Mouse (Mus musculus) embryonic facial prominence, embryonic 14.5 days (tissue): ENCODE data around the gene Rpl29. TPM values are rescaled to one million over a fixed set of nuclear protein-coding genes. Genes with fewer than 3 reads are reported as not detected.

ENCODE experiments used
- ATAC-seq: fragments of 200-750 bp; cut with Nextera tagmentation; 2 replicates; pipeline ENCODE4 v1.8.0; 2017; ENCODE audit warnings: low read depth, moderate number of reproducible peaks, moderate TSS enrichment
- DNase-seq: peaks from one replicate; pipeline ENCODE4 v3.0.0-alpha.2; 2015; ENCODE audit warnings: low spot score
- H3K27ac ChIP-seq: fragments of 300-500 bp; sonication (generic); replicated peaks from 2 replicates; pipeline ENCODE4 v1.5.1; 2014; ENCODE audit warnings: low read depth, mild to moderate bottlenecking, low read length, moderate library complexity
- H3K27me3 ChIP-seq: fragments of 300-500 bp; sonication (generic); replicated peaks from 2 replicates; pipeline ENCODE4 v1.6.1; 2014; ENCODE audit warnings: low read length; ENCODE audit not compliant: control insufficient read depth, insufficient read depth
- H3K36me3 ChIP-seq: fragments of 300-500 bp; sonication (generic); 2 replicates; pipeline ENCODE4 v1.6.1; 2014; ENCODE audit warnings: low read length, mixed read lengths; ENCODE audit not compliant: control insufficient read depth, insufficient read depth
- H3K4me1 ChIP-seq: fragments of 300-500 bp; sonication (generic); 2 replicates; pipeline ENCODE4 v1.6.1; 2014; ENCODE audit warnings: antibody characterized with exemption, low read length; ENCODE audit not compliant: control insufficient read depth, insufficient read depth
- H3K4me2 ChIP-seq: fragments of 300-500 bp; sonication (generic); 2 replicates; pipeline ENCODE4 v1.6.1; 2014; ENCODE audit warnings: low read depth, mild to moderate bottlenecking, low read length, moderate library complexity, mixed read lengths
- H3K4me3 ChIP-seq: fragments of 300-500 bp; sonication (generic); 2 replicates; pipeline ENCODE4 v1.5.1; 2014; ENCODE audit warnings: low read depth, mild to moderate bottlenecking, low read length
- H3K9ac ChIP-seq: fragments of 300-500 bp; sonication (generic); 2 replicates; pipeline ENCODE4 v1.6.1; 2014; ENCODE audit warnings: low read depth, mild to moderate bottlenecking, low read length, moderate library complexity, mixed read lengths
- H3K9me3 ChIP-seq: fragments of 300-500 bp; sonication (generic); 2 replicates; pipeline ENCODE4 v1.6.1; 2016; ENCODE audit warnings: low read length; ENCODE audit not compliant: control insufficient read depth
- WGBS: fragments of 180-500 bp; shearing (Covaris S2); extraction: QIAGEN DNeasy Blood & Tissue Kit; methylation state at CpG from one replicate; pipeline ENCODE4 v1.1.7; 2014; 5-methylcytosine and 5-hydroxymethylcytosine counted together
- polyA plus RNA-seq: library from polyadenylated mRNA; unstranded; fragments of >200 nt; fragmentation: Nextera tagmentation; extraction: Ambion mirVana; gene quantifications from 2 replicates; pipeline ENCODE4 v1.2.1, GENCODE M21; 2014

The Rpl29 gene
- polyA plus RNA-seq, 1 experiment from 2014 or later = 1,109 TPM

DNA sequence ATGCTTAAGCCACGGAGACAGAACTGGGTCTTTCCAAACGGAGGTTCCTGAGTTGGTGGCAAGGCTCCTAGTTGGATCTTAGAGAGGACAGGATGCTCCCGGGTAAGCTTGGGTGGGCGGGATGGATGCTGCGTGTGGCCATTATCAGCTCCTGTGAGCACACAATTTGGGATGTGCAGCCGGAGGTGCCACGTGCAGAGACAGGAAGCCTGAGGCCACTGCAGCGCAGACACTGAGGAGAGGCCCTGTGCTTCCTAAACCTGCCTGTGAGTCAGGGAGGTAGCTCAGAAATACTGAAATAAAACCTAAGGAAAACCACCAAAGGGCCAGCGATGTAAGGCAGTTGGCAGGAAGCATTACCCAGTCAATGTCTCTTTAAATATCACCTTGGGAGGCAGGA lies 40.5 kb downstream of the Rpl29 start:
- no peak overlapping the region for H3K27ac ChIP-seq
- H3K36me3 ChIP-seq = no peaks in the 10 kb centered on the region
- H3K27me3 ChIP-seq = no peaks in the 10 kb centered on the region
- H3K9me3 ChIP-seq = no peaks in the 10 kb centered on the region
- H3K4me2 ChIP-seq = no peak overlapping the region
- ATAC-seq (no peak), DNase-seq (no peak)
- WGBS = 61% methylated on average over 9 of the region's 9 CpGs
- H3K9ac ChIP-seq = no peak overlapping the region
- peaks cover 6% of the 10 kb centered on the region for H3K4me1 ChIP-seq
- no peak overlapping the region for H3K4me3 ChIP-seq

DNA sequence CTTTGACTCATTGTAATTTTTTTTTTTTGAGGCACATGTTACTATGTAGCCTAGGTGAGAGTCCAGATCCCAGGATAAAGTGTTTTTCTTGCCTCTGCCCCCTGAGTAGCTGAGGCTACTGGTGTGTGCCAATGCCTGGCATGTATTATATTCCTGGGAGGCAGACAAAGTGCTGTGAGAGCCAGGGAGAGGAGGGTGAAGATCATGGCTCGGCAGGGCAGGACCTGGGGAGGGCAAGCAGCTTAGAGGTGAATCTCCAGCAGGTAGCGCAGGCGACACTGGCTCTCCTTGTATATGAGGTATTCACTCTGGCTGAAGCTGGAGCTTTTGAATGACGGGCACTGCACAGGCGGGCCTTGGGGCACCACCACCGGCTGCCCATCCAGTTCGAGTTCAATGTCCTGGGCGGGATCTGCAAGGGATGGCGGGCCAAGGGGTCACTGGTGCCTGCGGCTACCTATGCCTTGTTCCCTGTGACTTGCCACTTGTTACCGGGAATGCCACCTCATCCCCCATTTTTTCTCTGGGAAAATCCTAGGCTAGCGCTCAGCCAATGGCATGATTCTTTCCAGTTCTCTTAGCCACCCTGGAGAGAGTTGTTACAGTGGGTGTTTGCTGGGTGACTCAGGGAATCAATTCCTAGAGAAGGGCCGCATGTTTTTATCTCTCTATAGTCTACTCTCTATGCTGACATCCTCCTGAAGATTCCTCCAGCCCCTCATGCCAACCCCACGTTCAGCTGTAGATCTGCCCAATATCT lies 41.9 kb downstream of the Rpl29 start:
- no peaks in the 10 kb centered on the region for H3K36me3 ChIP-seq
- WGBS = 63% methylated on average over 14 of the region's 14 CpGs
- no peak overlapping the region for H3K9ac ChIP-seq
- H3K4me1 ChIP-seq = peaks cover 5% of the 10 kb centered on the region; the same call in 1 of the 2 replicates
- H3K27ac ChIP-seq = no peak overlapping the region
- no peak overlapping the region for H3K4me3 ChIP-seq
- peak overlapping the region; percentile 9; the same call in 1 of the 2 replicates for H3K4me2 ChIP-seq
- ATAC-seq (no peak), DNase-seq (no peak)
- H3K27me3 ChIP-seq = no peaks in the 10 kb centered on the region
- no peaks in the 10 kb centered on the region for H3K9me3 ChIP-seq

DNA sequence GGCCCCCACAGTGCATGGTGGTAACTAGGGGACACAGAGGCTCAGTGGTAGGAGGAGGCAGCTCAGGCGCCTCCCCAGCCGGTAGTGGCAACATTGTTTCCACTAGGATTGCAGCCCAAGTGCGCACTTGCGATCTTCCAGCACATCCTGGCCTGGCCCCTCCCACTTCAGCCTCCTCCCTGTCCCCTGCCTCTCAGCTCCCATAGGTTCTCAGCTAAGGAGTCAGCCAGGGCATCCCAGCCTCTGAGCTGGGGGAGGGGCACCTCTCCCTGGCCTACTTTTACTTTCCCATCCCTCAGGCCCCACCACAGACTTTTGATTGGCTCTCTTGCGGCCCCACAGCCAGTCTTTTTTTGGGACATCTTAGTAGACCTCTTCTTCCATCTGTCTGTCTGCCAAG lies 42.6 kb downstream of the Rpl29 start:
- H3K4me3 ChIP-seq = no peak overlapping the region
- H3K9ac ChIP-seq = no peak overlapping the region
- H3K4me1 ChIP-seq = peaks cover 5% of the 10 kb centered on the region; the same call in 1 of the 2 replicates
- no peaks in the 10 kb centered on the region for H3K9me3 ChIP-seq
- DNase-seq = peak; percentile 77
- ATAC-seq = peak; percentile 16; the same call in 1 of the 2 replicates
- WGBS = 10% methylated on average over 5 of the region's 5 CpGs
- peak overlapping the region; percentile 9; the same call in 1 of the 2 replicates for H3K4me2 ChIP-seq
- no peaks in the 10 kb centered on the region for H3K36me3 ChIP-seq
- no peak overlapping the region for H3K27ac ChIP-seq
- no peaks in the 10 kb centered on the region for H3K27me3 ChIP-seq

DNA sequence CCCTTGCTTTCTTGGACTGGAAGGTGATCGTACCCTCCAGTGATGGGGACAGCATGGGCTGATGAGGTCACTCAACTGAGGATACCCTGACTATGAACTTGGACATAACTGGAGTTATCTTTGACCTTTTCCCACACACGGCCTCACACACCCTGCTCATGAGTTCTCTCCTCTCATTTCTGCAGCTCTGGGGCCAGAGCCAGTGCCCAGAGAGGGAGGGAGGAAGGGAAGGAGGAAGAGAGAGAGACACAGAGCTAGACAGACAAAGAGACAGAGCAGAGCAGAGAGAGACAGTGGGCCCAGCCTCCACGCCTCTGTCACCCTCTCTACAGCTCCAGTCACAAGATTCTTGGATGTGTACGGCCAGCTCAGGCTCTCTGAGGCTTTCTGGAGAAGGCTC lies 43.1 kb downstream of the Rpl29 start:
- peak overlapping the region; percentile 34; the same call in 1 of the 2 replicates for H3K27ac ChIP-seq
- H3K9ac ChIP-seq = no peak overlapping the region

DNA sequence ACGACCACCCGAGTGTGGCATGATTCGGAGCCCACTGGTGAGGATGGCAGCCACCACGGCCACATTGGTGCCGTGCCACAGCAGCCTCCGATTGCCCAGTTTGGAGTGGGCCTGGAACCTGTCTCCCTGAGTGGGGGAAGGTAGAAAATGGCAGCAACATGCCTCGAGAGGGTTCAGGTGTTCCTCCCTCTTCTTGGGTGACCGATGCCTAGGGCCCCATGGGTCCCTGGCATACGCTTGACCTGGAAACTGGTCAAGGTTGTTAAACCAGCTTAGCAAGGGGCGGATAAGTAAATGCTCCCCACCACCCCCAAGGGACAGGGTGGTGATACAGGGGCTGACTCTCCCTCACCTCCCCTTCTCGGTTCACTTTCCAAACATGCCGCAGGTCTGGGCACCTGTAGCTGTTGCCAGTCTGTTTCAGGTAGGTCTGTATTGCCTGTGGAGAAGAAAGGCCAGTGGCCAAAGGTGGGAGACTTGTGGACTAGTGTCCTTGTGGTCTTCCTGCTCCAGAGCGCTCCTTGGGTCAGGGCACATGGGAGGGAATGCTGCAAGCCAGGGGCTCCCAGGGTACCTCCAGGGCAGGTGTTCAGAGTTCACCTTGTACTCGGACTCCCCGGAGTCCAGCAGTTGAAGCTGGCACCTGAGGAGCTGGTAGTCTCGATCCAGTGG lies 44.0 kb downstream of the Rpl29 start:
- H3K27ac ChIP-seq = no peak overlapping the region
- H3K9me3 ChIP-seq = no peaks in the 10 kb centered on the region
- no peak overlapping the region for H3K4me3 ChIP-seq
- no peak for DNase-seq
- WGBS = 88% methylated on average over 15 of the region's 16 CpGs
- H3K4me1 ChIP-seq = peaks cover 9% of the 10 kb centered on the region
- H3K9ac ChIP-seq = no peak overlapping the region
- no peak overlapping the region for H3K4me2 ChIP-seq
- ATAC-seq = no peak
- no peaks in the 10 kb centered on the region for H3K27me3 ChIP-seq
- H3K36me3 ChIP-seq = no peaks in the 10 kb centered on the region

More for the DNA sequence above, 43.1 kb downstream of the Rpl29 start:
- Histone ChIP-seq H3K9me3 (no peaks in the 10 kb centered on the region), H3K4me1 (peaks cover 5% of the 10 kb centered on the region; the same call in 1 of the 2 replicates), H3K4me2 (no peak overlapping the region), H3K27me3 (no peaks in the 10 kb centered on the region), H3K36me3 (no peaks in the 10 kb centered on the region), H3K4me3 (no peak overlapping the region)
- WGBS = 58% methylated on average over 4 of the region's 4 CpGs
- ATAC-seq = no peak
- DNase-seq = no peak

DNA sequence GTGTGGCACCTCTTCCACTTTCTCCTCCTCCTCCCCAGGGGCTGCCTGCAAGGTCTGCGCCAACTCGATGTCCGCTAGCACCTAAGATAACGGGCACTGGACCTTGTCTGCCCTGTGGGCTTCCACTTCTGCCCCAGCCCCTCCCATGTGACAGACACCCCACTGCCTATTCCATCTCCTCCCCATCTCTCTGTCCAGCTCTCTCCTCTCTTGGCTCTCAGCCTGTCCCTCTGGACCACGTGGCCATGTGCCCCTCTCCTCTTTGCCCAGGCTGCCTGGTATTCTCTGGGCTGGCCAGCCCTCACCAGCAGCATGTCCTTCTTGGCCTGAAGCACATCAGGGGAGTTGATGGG lies 44.5 kb downstream of the Rpl29 start:
- Histone ChIP-seq H3K4me2 (no peak overlapping the region), H3K9ac (no peak overlapping the region), H3K4me3 (no peak overlapping the region), H3K27me3 (no peaks in the 10 kb centered on the region), H3K27ac (no peak overlapping the region), H3K4me1 (peaks cover 10% of the 10 kb centered on the region), H3K36me3 (no peaks in the 10 kb centered on the region), H3K9me3 (no peaks in the 10 kb centered on the region)
- ATAC-seq (no peak), DNase-seq (no peak)
- WGBS = 78% methylated on average over 5 of the region's 5 CpGs

DNA sequence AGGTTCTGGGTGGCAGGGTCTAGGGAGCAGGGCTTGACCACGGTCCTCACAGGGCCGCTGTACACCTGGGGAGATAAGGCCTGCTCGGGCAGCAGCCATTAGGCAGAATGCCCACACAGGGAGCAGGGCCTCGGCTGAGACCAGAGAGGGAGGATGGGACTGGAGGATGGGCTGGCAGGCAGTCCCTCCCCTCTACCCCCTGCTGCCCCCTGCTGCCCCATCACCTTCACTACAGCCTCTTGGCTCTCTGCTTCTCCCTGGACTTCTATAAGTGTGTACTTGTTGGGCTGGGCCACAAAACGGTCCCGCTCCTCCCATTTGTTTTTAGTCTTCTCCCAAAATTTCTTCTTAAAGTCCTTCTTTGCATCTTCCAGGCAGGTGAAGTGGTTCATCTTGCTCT lies 45.2 kb downstream of the Rpl29 start:
- Histone ChIP-seq H3K27me3 (no peaks in the 10 kb centered on the region), H3K36me3 (0 out of 2 replicates have a peak, but pooled peaks cover 2% of the 10 kb centered on the region), H3K4me1 (peaks cover 10% of the 10 kb centered on the region), H3K4me3 (no peak overlapping the region), H3K4me2 (peak overlapping the region; percentile 26), H3K9ac (peak overlapping the region; percentile 34; the same call in 1 of the 2 replicates), H3K9me3 (no peaks in the 10 kb centered on the region), H3K27ac (no peak overlapping the region)
- 0 out of 2 replicates have a peak, but pooled peaks have one; percentile 5 for ATAC-seq
- DNase-seq = peak; percentile 60
- 2% methylated on average over 6 of the region's 6 CpGs for WGBS

DNA sequence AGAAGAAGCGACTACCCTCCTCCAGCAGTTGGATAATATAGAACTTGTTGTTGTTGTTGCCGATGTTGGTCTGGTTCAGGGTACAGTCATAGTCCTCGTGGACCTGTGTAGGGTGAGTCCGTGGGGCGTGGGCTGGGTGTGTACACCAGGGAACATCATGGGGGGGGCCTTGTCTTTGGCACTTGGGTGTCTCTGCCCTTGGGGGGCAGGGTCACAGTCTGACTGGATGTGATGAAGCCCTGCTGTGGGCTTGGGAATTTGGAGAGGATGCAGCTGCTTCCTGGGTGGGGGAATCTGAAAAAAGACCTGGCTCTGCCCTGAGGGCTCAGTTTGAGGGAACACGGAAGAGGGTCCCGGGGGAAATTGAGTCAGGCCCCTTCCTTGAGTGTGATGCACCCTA lies 45.8 kb downstream of the Rpl29 start:
- H3K9ac ChIP-seq = 0 out of 2 replicates have a peak overlapping the region, but pooled peaks have one; percentile 25
- H3K4me2 ChIP-seq = no peak overlapping the region; the same call in 1 of the 2 replicates
- peaks cover 10% of the 10 kb centered on the region for H3K4me1 ChIP-seq

More for the DNA sequence above, 45.8 kb downstream of the Rpl29 start:
- no peak for DNase-seq
- H3K4me3 ChIP-seq = no peak overlapping the region
- H3K9me3 ChIP-seq = no peaks in the 10 kb centered on the region
- WGBS = 63% methylated on average over 7 of the region's 7 CpGs
- 0 out of 2 replicates have a peak, but pooled peaks cover 8% of the 10 kb centered on the region for H3K36me3 ChIP-seq
- no peak for ATAC-seq
- H3K27me3 ChIP-seq = no peaks in the 10 kb centered on the region
- no peak overlapping the region for H3K27ac ChIP-seq
